ENCODE assay signal across 11 mouse cellular contexts in genomic region chr4:142688241-142688640, GRCm38 (mm10).
"Had no signal": no experiment of that assay in that cellular context is flagged by ENCODE, and none has a peak within 500 bp of the region (broad histone marks: within the 10 kb centered on the region; RNA-seq: fewer than 3 reads in every experiment).

No protein-coding gene starts in this region.

- ATAC-seq: midbrain, embryonic 16.5 days had no signal

- DNase-seq: lung, adult 18-20 months; lung, embryonic 14.5 days; lung, postnatal 10 days; lung, postnatal 4 days; midbrain, embryonic 14.5 days; retina, postnatal 1 day; spleen, adult 18-20 months; thymus, adult 2 months; thymus, postnatal 25 days; thymus, postnatal 4 days had no signal
